Mouse (Mus musculus): ENCODE results near the gene Hspb11. TPM values are rescaled to one million over a fixed set of nuclear protein-coding genes. Genes with fewer than 3 reads are reported as not detected.

Gene Hspb11
- polyA plus RNA-seq, 1 experiment, result 4.2 TPM

GRCm38 (mm10) chr4:107280843-107281475 lies 27.6 kb downstream of the Hspb11 start:
- no peak for TF ChIP-seq CTCF (IDR thresholded peaks at IDR 0.05; ENCODE audit: insufficient read depth, low read length)
- TF ChIP-seq POLR2A (IDR thresholded peaks at IDR 0.05; ENCODE audit: borderline replicate concordance, extremely low read depth, low read depth, low read length), result no peak
- DNase-seq, result no peak
- 87% methylated on average over 7 of the region's 7 CpGs for WGBS
- H3K4me1 ChIP-seq (ENCODE audit: control insufficient read depth, insufficient read depth, low read length), result no peaks in the 10 kb centered on the region
- no peak overlapping the region for H3K4me3 ChIP-seq (replicated peaks; ENCODE audit: extremely low read depth, low read depth, low read length)

GRCm38 (mm10) chr4:107285446-107286200 lies 32.2 kb downstream of the Hspb11 start:
- TF ChIP-seq POLR2A (IDR thresholded peaks at IDR 0.05; ENCODE audit: borderline replicate concordance, extremely low read depth, low read depth, low read length), result no peak
- Histone ChIP-seq H3K4me3 (replicated peaks; ENCODE audit: extremely low read depth, low read depth, low read length) (no peak overlapping the region), H3K4me1 (ENCODE audit: control insufficient read depth, insufficient read depth, low read length) (no peaks in the 10 kb centered on the region)
- 61% methylated on average over 3 of the region's 3 CpGs for WGBS
- DNase-seq, result no peak

- Histone ChIP-seq H3K4me3 (replicated peaks; ENCODE audit: extremely low read depth, low read depth, low read length) (no peak overlapping the region), H3K4me1 (ENCODE audit: control insufficient read depth, insufficient read depth, low read length) (no peaks in the 10 kb centered on the region)
- TF ChIP-seq CTCF (IDR thresholded peaks at IDR 0.05; ENCODE audit: insufficient read depth, low read length) (no peak), POLR2A (IDR thresholded peaks at IDR 0.05; ENCODE audit: borderline replicate concordance, extremely low read depth, low read depth, low read length) (no peak)
- WGBS, result 89% methylated on average over 8 of the region's 8 CpGs
- DNase-seq, result no peak
Observed at GRCm38 (mm10) chr4:107286386-107286785, 33.0 kb downstream of the Hspb11 start.

GRCm38 (mm10) chr4:107287517-107287916 lies 34.1 kb downstream of the Hspb11 start:
- H3K4me1 ChIP-seq (ENCODE audit: control insufficient read depth, insufficient read depth, low read length), result 0 out of 2 replicates have a peak, but pooled peaks cover 3% of the 10 kb centered on the region
- no peak for DNase-seq
- WGBS, result 54% methylated on average over 2 of the region's 2 CpGs
- H3K4me3 ChIP-seq (replicated peaks; ENCODE audit: extremely low read depth, low read depth, low read length), result no peak overlapping the region
- TF ChIP-seq POLR2A (IDR thresholded peaks at IDR 0.05; ENCODE audit: borderline replicate concordance, extremely low read depth, low read depth, low read length) (no peak), CTCF (IDR thresholded peaks at IDR 0.05; ENCODE audit: insufficient read depth, low read length) (no peak)

GRCm38 (mm10) chr4:107291611-107292272 lies 38.3 kb downstream of the Hspb11 start:
- WGBS, result 81% methylated on average over 7 of the region's 7 CpGs

GRCm38 (mm10) chr4:107292273-107292662 lies 38.9 kb downstream of the Hspb11 start:
- WGBS, result 26% methylated on average over 4 of the region's 4 CpGs
- Histone ChIP-seq H3K4me1 (ENCODE audit: control insufficient read depth, insufficient read depth, low read length) (0 out of 2 replicates have a peak, but pooled peaks cover 3% of the 10 kb centered on the region), H3K4me3 (replicated peaks; ENCODE audit: extremely low read depth, low read depth, low read length) (no peak overlapping the region)
- TF ChIP-seq CTCF (IDR thresholded peaks at IDR 0.05; ENCODE audit: insufficient read depth, low read length), result no peak
- no peak for TF ChIP-seq POLR2A (IDR thresholded peaks at IDR 0.05; ENCODE audit: borderline replicate concordance, extremely low read depth, low read depth, low read length)
- no peak for DNase-seq

More at GRCm38 (mm10) chr4:107291611-107292272, 38.3 kb downstream of the Hspb11 start:
- Histone ChIP-seq H3K4me1 (ENCODE audit: control insufficient read depth, insufficient read depth, low read length) (0 out of 2 replicates have a peak, but pooled peaks cover 3% of the 10 kb centered on the region), H3K4me3 (replicated peaks; ENCODE audit: extremely low read depth, low read depth, low read length) (no peak overlapping the region)
- DNase-seq, result no peak
- TF ChIP-seq CTCF (IDR thresholded peaks at IDR 0.05; ENCODE audit: insufficient read depth, low read length), result no peak
- no peak for TF ChIP-seq POLR2A (IDR thresholded peaks at IDR 0.05; ENCODE audit: borderline replicate concordance, extremely low read depth, low read depth, low read length)

- Histone ChIP-seq H3K4me1 (ENCODE audit: control insufficient read depth, insufficient read depth, low read length) (no peaks in the 10 kb centered on the region), H3K4me3 (replicated peaks; ENCODE audit: extremely low read depth, low read depth, low read length) (no peak overlapping the region)
- DNase-seq, result no peak
- TF ChIP-seq POLR2A (IDR thresholded peaks at IDR 0.05; ENCODE audit: borderline replicate concordance, extremely low read depth, low read depth, low read length) (no peak), CTCF (IDR thresholded peaks at IDR 0.05; ENCODE audit: insufficient read depth, low read length) (no peak)
- 79% methylated on average over 8 of the region's 8 CpGs for WGBS
Observed at GRCm38 (mm10) chr4:107298071-107298606, 44.7 kb downstream of the Hspb11 start.

GRCm38 (mm10) chr4:107299779-107300340 lies 46.5 kb downstream of the Hspb11 start:
- WGBS, result 86% methylated on average over 7 of the region's 7 CpGs
- H3K4me1 ChIP-seq (ENCODE audit: control insufficient read depth, insufficient read depth, low read length), result no peaks in the 10 kb centered on the region

GRCm38 (mm10) chr4:107300371-107300770 lies 47.0 kb downstream of the Hspb11 start:
- no peaks in the 10 kb centered on the region for H3K4me1 ChIP-seq (ENCODE audit: control insufficient read depth, insufficient read depth, low read length)
- WGBS, result 86% methylated on average over 4 of the region's 4 CpGs

More at GRCm38 (mm10) chr4:107299779-107300340, 46.5 kb downstream of the Hspb11 start:
- no peak overlapping the region for H3K4me3 ChIP-seq (replicated peaks; ENCODE audit: extremely low read depth, low read depth, low read length)
- no peak for TF ChIP-seq CTCF (IDR thresholded peaks at IDR 0.05; ENCODE audit: insufficient read depth, low read length)
- no peak for TF ChIP-seq POLR2A (IDR thresholded peaks at IDR 0.05; ENCODE audit: borderline replicate concordance, extremely low read depth, low read depth, low read length)
- no peak for DNase-seq

More at GRCm38 (mm10) chr4:107300371-107300770, 47.0 kb downstream of the Hspb11 start:
- DNase-seq, result no peak
- TF ChIP-seq CTCF (IDR thresholded peaks at IDR 0.05; ENCODE audit: insufficient read depth, low read length) (no peak), POLR2A (IDR thresholded peaks at IDR 0.05; ENCODE audit: borderline replicate concordance, extremely low read depth, low read depth, low read length) (no peak)
- no peak overlapping the region for H3K4me3 ChIP-seq (replicated peaks; ENCODE audit: extremely low read depth, low read depth, low read length)
